Mouse (Mus musculus) heart, postnatal 0 days (tissue): ENCODE measurements around the gene Pradc1.

Experiments
- CTCF ChIP-seq: IDR thresholded peaks from 2 replicates; pipeline ENCODE4 v1.5.1; 2016; ENCODE audit warnings: antibody characterized with exemption, control low read depth, low read depth
- EP300 ChIP-seq: IDR thresholded peaks from 2 replicates; pipeline ENCODE4 v1.6.1; 2016; ENCODE audit warnings: antibody characterized with exemption, low read depth

- TF ChIP-seq CTCF (no peak), EP300 (no peak)
Observed at GRCm38 (mm10) chr6:85431274-85431841, 20.4 kb downstream of the Pradc1 start.
